Mouse (Mus musculus): Measurements from ENCODE around the gene Tub. TPM values are rescaled to one million over a fixed set of nuclear protein-coding genes. Genes with fewer than 3 reads are reported as not detected.

The Tub gene
- 1 to 10 TPM in 1 of 2 experiments, under 1 TPM in 1; 0.89 to 1.3 TPM for total RNA-seq (2021)
- long read RNA-seq, experiment 1, result 0 reads
- long read RNA-seq, experiment 2, result 0 reads

- intact Hi-C loops (cut with DNase I; ENCODE audit: low total_unique reads), result no loop called here
- DNase-seq, result peak; percentile 34
Observed at GRCm38 (mm10) chr7:108950312-108950761, at the start of gene Tub. Tub (plus strand) TSS chr7:108950338.

- intact Hi-C loops (cut with DNase I; ENCODE audit: low total_unique reads), result no loop called here
- no peak for DNase-seq
Observed at GRCm38 (mm10) chr7:108903969-108904368, 46.2 kb upstream of the Tub start.

- no peak for DNase-seq
- intact Hi-C loops (cut with DNase I; ENCODE audit: low total_unique reads), result no loop called here
Observed at GRCm38 (mm10) chr7:108927043-108927442, 23.1 kb upstream of the Tub start.

DNA sequence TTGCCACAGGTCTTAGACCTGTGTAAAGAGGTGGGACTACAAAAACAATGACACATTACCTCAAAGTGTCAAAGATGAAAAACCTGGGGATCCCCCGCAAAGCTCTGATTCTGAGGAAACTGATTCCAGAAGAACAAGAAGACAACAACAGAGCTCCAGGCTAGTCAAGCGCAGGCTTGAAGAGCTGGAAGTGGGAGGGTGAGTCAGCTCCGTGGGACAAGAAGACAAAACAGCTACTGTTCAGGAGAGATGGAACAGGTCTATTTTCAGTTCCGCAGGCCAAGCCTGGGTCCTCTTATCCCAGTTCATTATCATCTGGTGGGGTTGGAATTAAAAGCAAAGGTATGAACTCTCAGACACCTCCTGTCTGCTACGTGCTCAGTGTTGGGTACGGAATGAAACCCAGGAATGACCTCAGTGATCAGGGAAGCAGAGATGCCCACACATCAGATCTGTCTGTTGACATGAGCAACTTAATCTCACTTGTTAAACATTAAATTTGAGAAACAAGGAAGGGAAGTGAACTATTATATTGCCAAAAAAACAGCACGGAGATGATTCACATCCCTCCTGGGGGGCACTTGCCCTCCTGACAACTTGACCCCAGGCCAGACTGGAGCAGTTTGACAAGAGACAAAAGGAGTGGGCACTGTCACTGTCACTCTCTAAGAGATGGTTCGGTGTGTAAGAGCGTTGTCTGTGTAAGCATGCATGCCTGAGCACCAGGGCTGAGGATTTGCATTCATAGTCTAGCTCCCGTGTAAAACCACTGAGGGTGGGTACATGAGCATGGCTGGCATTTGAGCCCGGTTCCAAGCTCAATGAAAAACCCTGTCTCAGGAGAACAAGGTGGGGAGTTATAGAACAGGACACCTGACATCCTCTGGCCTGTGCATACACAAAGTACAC lies 21.6 kb upstream of the Tub start:
- no peak for DNase-seq
- intact Hi-C loops (cut with DNase I; ENCODE audit: low total_unique reads), result no loop called here

DNA sequence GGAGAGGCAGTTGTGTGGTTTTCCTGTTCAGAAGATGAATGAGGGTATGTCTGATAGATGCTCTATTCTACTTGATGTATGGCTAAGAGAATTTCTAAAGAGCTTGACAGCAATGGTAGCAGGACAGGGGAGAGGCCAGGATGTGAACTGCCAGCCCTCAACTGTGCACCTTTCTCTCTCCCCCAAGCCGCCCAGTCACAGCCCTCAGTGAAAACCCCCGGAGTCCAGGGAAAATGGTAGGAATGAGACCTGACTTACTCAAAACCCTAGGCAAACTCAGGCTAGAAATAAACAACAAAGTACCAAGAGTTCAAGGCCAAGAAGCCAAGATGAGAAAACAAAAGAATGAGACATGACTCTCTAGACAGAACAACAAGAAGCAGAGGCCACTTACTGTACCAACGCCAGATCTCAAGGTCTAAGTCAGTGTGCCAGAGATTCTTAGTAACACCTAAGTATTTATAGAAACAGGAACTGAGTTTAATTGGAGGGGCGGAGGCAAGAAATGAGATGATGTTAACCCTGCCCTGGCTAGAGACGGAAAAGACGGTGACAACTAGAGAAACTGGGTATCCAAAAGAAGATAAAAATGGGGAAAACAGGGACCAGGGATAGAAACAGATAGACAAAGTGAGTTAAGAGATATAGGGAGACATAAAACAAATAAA lies 20.3 kb upstream of the Tub start, which contains the start of gene Nlrp10:
Gene Nlrp10 (minus strand): TSS at position 453 of the 668 bp plus-strand sequence.
- intact Hi-C loops (cut with DNase I; ENCODE audit: low total_unique reads), result loop anchor here (10.0 kb wide), 1 partner anchor 115 kb away; no protein-coding TSS in a partner anchor
- no peak for DNase-seq

- intact Hi-C loops (cut with DNase I; ENCODE audit: low total_unique reads), result loop anchor here (10.0 kb wide), 1 partner anchor 119 kb away; no protein-coding TSS in a partner anchor
- peak; percentile 89 for DNase-seq
Observed at GRCm38 (mm10) chr7:108933794-108934731, 16.1 kb upstream of the Tub start, which contains the start of gene Eif3f. Eif3f (plus strand) TSS chr7:108934417.

- intact Hi-C loops (cut with DNase I; ENCODE audit: low total_unique reads), result loop anchor here (10.0 kb wide), 1 partner anchor 120 kb away; no protein-coding TSS in a partner anchor
- DNase-seq, result no peak
Observed at GRCm38 (mm10) chr7:108934836-108935235, 15.3 kb upstream of the Tub start.

- intact Hi-C loops (cut with DNase I; ENCODE audit: low total_unique reads), result loop anchor here (10.0 kb wide), 1 partner anchor 121 kb away; no protein-coding TSS in a partner anchor
- DNase-seq, result no peak
Observed at GRCm38 (mm10) chr7:108935411-108935810, 14.7 kb upstream of the Tub start.

- intact Hi-C loops (cut with DNase I; ENCODE audit: low total_unique reads), result loop anchor here (10.0 kb wide), 1 partner anchor 122 kb away; no protein-coding TSS in a partner anchor
- DNase-seq, result no peak
Observed at GRCm38 (mm10) chr7:108936591-108936990, 13.5 kb upstream of the Tub start.

DNA sequence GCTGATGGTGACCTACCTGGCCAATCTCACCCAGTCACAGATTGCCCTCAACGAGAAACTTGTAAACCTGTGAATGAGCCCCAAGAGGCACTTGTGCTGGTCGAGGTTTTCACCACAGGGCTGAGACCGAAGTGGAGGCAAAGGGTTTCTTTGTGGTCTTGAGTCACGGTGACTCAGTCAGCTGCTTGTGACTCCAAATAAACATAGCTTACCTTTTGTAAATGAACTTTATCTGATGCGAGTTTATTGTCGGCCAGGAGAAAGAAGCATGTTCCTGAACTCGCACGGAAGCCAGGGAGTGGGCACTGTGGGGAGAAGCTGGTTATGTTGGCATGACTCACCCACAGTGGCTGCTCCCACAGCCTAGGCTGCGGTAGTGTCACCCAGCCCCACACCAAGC lies 8.7 kb upstream of the Tub start:
- no peak for DNase-seq
- intact Hi-C loops (cut with DNase I; ENCODE audit: low total_unique reads), result no loop called here

GRCm38 (mm10) chr7:108944002-108944401 lies 6.1 kb upstream of the Tub start:
- intact Hi-C loops (cut with DNase I; ENCODE audit: low total_unique reads), result no loop called here
- no peak for DNase-seq

- no peak for DNase-seq
Observed at GRCm38 (mm10) chr7:108948611-108949010, 1.5 kb upstream of the Tub start.

DNA sequence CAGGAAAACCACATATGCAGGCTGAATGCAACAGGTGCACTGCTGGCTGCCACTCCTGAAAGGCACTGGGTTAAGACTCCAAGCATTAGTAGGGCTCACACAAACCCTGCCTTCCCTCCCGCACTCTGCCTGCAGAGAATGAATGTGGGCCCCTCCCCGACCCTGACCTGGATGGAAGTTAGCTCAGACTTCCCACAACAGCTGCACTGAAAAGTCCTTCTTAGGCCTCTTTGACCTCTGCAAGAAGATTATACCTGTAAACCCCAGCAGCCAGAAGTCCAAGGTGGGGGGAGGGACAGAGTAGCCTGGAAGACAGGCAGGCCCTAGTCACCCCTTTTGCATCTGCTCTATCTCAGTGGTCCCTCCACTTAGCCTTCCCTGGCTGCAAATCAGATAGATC lies 837 bp upstream of the Tub start:
- intact Hi-C loops (cut with DNase I; ENCODE audit: low total_unique reads), result no loop called here

More at GRCm38 (mm10) chr7:108948611-108949010, 1.5 kb upstream of the Tub start:
- intact Hi-C loops (cut with DNase I; ENCODE audit: low total_unique reads), result no loop called here

DNA sequence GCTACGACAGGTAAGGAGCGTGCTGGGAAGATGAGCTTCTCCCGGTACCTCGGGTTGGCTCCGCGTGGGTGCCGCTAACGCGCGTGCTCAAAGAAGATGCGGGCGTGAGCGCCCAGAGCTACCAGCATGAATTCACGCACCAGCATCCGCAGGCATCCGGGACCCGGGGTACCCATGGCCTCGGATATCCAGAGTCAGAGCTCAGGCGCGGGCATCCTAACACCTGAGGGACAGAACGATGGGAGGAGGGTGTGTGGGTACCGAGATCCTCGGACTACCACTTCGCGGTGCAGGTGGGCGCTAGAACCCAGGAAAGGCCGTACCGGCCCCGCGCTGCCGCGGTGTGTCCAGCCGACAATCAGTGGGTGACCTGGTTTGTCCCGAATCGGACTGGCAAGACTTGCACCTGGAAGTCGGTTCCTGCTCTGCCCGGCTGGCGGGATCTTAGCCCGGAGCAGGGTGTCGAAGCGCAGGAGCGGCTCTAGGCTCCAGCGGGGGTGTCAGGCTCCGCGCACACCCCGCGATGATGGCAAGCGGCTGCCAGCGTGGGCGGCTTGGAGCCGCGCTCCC lies 709 bp downstream of the Tub start:
- no peak for DNase-seq
- intact Hi-C loops (cut with DNase I; ENCODE audit: low total_unique reads), result no loop called here

More for the DNA sequence above, 837 bp upstream of the Tub start:
- no peak for DNase-seq

- intact Hi-C loops (cut with DNase I; ENCODE audit: low total_unique reads), result no loop called here
- no peak for DNase-seq
Observed at GRCm38 (mm10) chr7:108952801-108953200, 2.7 kb downstream of the Tub start.

GRCm38 (mm10) chr7:108954185-108954584 lies 4.0 kb downstream of the Tub start:
- DNase-seq, result no peak
- intact Hi-C loops (cut with DNase I; ENCODE audit: low total_unique reads), result no loop called here

DNA sequence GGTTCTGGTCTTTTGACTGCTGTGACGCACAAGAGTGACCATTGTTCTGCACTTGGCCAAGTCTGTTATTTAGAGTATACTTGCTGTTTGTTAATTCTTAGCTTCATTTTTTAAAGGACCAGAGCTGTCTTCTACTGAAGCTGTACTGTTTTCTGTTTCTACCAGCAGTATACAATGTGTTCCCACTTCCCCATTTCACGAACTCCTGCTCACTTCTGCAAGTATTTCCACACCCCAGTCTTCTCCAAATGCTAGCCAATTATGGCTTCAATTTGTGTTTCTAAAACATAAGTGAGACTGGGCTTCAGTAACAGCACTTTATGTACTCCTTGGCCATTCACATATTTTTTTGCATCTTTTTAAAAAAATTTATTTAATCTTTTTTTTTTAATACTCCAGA lies 7.6 kb downstream of the Tub start:
- intact Hi-C loops (cut with DNase I; ENCODE audit: low total_unique reads), result no loop called here
- no peak for DNase-seq

DNA sequence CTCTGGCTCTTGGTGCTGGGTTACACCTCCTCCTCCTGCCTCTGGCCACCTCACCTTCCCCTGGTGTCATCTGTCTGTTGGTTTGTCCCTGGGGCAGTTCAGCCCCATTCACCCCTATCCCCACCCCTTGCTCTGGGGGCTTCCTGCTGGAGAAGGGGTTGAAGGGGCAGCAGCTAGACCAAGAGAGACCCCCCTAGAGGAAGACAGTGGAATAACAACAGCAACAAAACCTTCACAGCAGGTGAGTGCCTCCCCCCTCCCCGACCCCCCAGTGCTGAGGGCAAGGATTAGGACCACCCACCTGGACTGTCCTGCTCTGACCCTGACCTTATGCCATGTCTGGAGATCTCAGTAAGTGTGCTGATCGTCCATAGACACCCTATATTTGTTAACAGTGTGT lies 15.8 kb downstream of the Tub start:
- no peak for DNase-seq
- intact Hi-C loops (cut with DNase I; ENCODE audit: low total_unique reads), result loop anchor here (2.0 kb wide), 1 partner anchor 63 kb away; no protein-coding TSS in a partner anchor
